In the genomic region with DNA sequence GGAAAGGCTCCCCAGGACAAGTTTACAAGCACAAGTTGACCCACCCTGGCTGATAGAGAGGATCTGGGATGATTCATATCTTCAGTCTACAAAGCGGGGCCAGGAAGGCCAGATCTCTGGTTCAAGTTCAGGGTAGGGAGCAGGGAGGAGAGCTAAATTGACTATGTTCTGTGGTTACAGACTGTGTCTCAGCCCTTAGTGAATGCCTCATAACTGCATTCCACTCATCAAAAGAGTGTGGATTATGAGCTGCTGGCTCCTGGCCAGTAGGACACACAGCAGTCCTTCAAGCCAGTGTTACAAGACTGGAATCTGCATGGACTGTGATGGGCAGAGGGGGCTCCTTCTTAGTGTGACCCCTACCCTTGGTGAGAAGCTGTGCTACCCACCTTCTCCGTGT, we compare ENCODE assay signal across 10 mouse cellular contexts. TPM values are rescaled to one million over a fixed set of nuclear protein-coding genes. Genes with fewer than 3 reads are reported as not detected.
DNase-seq lines count a peak whose midpoint lies in the region; ATAC-seq and TF ChIP-seq lines count a peak whose summit lies in the region.
"Had no signal": no experiment of that assay in that cellular context is flagged by ENCODE, and none has a peak within 500 bp of the region (broad histone marks: within the 10 kb centered on the region; RNA-seq: fewer than 3 reads in every experiment).

No protein-coding gene starts in this region.

- DNase-seq in lung, embryonic 14.5 days: peak; percentile 81
- no peak for DNase-seq in lung, adult 2 months
- peak; percentile 36 to 47 for DNase-seq in adrenal gland, postnatal 36 days
- DNase-seq in lung, postnatal 36 days: peak; percentile 42
- DNase-seq in thymus, adult 2 months: no peak
- no peak for DNase-seq in cerebellum, adult 11-12 months

- no peak overlapping the region for H3K4me2 ChIP-seq in lung, embryonic 14.5 days
- no peak overlapping the region for H3K4me2 ChIP-seq in kidney, embryonic 14.5 days (replicated peaks; ENCODE audit: low read depth, low read length)
- no peak overlapping the region for H3K4me2 ChIP-seq in forebrain, embryonic 16.5 days (ENCODE audit: low read length)
- H3K4me2 ChIP-seq: liver, embryonic 15.5 days had no signal

- peaks cover 3% of the 10 kb centered on the region; the same call in 1 of the 2 replicates for H3K4me1 ChIP-seq in lung, embryonic 14.5 days (ENCODE audit: insufficient read depth)
- H3K4me1 ChIP-seq in lung, adult 2 months (ENCODE audit: control insufficient read depth, insufficient read depth, low read length): no peaks in the 10 kb centered on the region
- no peaks in the 10 kb centered on the region for H3K4me1 ChIP-seq in kidney, embryonic 14.5 days (ENCODE audit: control insufficient read depth, insufficient read depth, low read length)
- no peaks in the 10 kb centered on the region for H3K4me1 ChIP-seq in thymus, adult 2 months (replicated peaks; ENCODE audit: control insufficient read depth, insufficient read depth, low read length)
- H3K4me1 ChIP-seq in forebrain, embryonic 16.5 days (replicated peaks; ENCODE audit: control insufficient read depth, insufficient read depth, low read length): no peaks in the 10 kb centered on the region
- H3K4me1 ChIP-seq: liver, embryonic 15.5 days had no signal

- no peaks in the 10 kb centered on the region for H3K27me3 ChIP-seq in lung, embryonic 14.5 days (ENCODE audit: insufficient read depth, low read length)
- no peaks in the 10 kb centered on the region for H3K27me3 ChIP-seq in kidney, embryonic 14.5 days (ENCODE audit: control insufficient read depth, insufficient read depth, low read length)
- no peaks in the 10 kb centered on the region for H3K27me3 ChIP-seq in thymus, adult 2 months (ENCODE audit: control insufficient read depth, insufficient read depth, low read length)
- H3K27me3 ChIP-seq in forebrain, embryonic 16.5 days (replicated peaks; ENCODE audit: control insufficient read depth, insufficient read depth, low read length): no peaks in the 10 kb centered on the region
- H3K27me3 ChIP-seq: liver, embryonic 15.5 days had no signal

- H3K4me3 ChIP-seq in lung, embryonic 14.5 days (ENCODE audit: low read depth, low read length): no peak overlapping the region
- H3K4me3 ChIP-seq in lung, adult 2 months (replicated peaks; ENCODE audit: extremely low read depth, low read depth, low read length): no peak overlapping the region
- no peak overlapping the region for H3K4me3 ChIP-seq in kidney, embryonic 14.5 days (ENCODE audit: low read length)
- H3K4me3 ChIP-seq in thymus, adult 2 months (ENCODE audit: control insufficient read depth, insufficient read depth, low read length): no peak overlapping the region
- no peak overlapping the region for H3K4me3 ChIP-seq in forebrain, embryonic 16.5 days (replicated peaks; ENCODE audit: low read length)
- H3K4me3 ChIP-seq: liver, embryonic 15.5 days had no signal

- no peak overlapping the region; the same call in 1 of the 2 replicates for H3K27ac ChIP-seq in lung, embryonic 14.5 days (ENCODE audit: low read depth)
- H3K27ac ChIP-seq in kidney, embryonic 14.5 days (ENCODE audit: low read depth, low read length): no peak overlapping the region
- no peak overlapping the region for H3K27ac ChIP-seq in thymus, adult 2 months (ENCODE audit: control insufficient read depth, insufficient read depth, low read length)
- H3K27ac ChIP-seq in forebrain, embryonic 16.5 days (ENCODE audit: low read length): no peak overlapping the region
- H3K27ac ChIP-seq: liver, embryonic 15.5 days had no signal

- H3K9me3 ChIP-seq in lung, embryonic 14.5 days (ENCODE audit: low read depth, low read length): no peaks in the 10 kb centered on the region
- no peaks in the 10 kb centered on the region for H3K9me3 ChIP-seq in kidney, embryonic 14.5 days (ENCODE audit: control insufficient read depth, low read length)
- H3K9me3 ChIP-seq in forebrain, embryonic 16.5 days (ENCODE audit: control insufficient read depth, low read length): no peaks in the 10 kb centered on the region
- H3K9me3 ChIP-seq: G1E; liver, embryonic 15.5 days had no signal

- TF ChIP-seq CTCF in lung, embryonic 14.5 days (IDR thresholded peaks at IDR 0.05; ENCODE audit: low read depth): no peak
- TF ChIP-seq CTCF in lung, adult 2 months (IDR thresholded peaks at IDR 0.05; ENCODE audit: insufficient read depth, low read length): no peak
- no peak for TF ChIP-seq CTCF in thymus, adult 2 months (IDR thresholded peaks at IDR 0.05; ENCODE audit: borderline replicate concordance, control insufficient read depth, extremely low read depth, insufficient read depth, low read length, poor library complexity)

- no peak overlapping the region for H3K9ac ChIP-seq in lung, embryonic 14.5 days
- no peak overlapping the region for H3K9ac ChIP-seq in kidney, embryonic 14.5 days (ENCODE audit: low read depth, low read length)
- no peak overlapping the region for H3K9ac ChIP-seq in forebrain, embryonic 16.5 days (replicated peaks; ENCODE audit: low read depth, low read length)
- H3K9ac ChIP-seq: liver, embryonic 15.5 days had no signal

- H3K36me3 ChIP-seq in lung, embryonic 14.5 days (ENCODE audit: insufficient read depth): no peaks in the 10 kb centered on the region
- H3K36me3 ChIP-seq in kidney, embryonic 14.5 days (ENCODE audit: control insufficient read depth, insufficient read depth, low read length): no peaks in the 10 kb centered on the region
- H3K36me3 ChIP-seq in thymus, adult 2 months (ENCODE audit: control insufficient read depth, insufficient read depth, low read length): no peaks in the 10 kb centered on the region
- no peaks in the 10 kb centered on the region for H3K36me3 ChIP-seq in forebrain, embryonic 16.5 days (ENCODE audit: control insufficient read depth, insufficient read depth)
- H3K36me3 ChIP-seq: G1E; liver, embryonic 15.5 days had no signal

- WGBS in lung, embryonic 14.5 days: 33% methylated on average over 2 of the region's 2 CpGs
- WGBS in lung, adult 2 months: 46% methylated on average over 2 of the region's 2 CpGs
- 78% methylated on average over 2 of the region's 2 CpGs for WGBS in kidney, embryonic 14.5 days
- 97% methylated on average over 2 of the region's 2 CpGs for WGBS in thymus, adult 2 months
- WGBS in forebrain, embryonic 16.5 days: 75% methylated on average over 2 of the region's 2 CpGs

- TF ChIP-seq POLR2A in lung, adult 2 months (IDR thresholded peaks at IDR 0.05; ENCODE audit: borderline replicate concordance, extremely low read depth, low read depth, low read length): no peak
- no peak for TF ChIP-seq POLR2A in thymus, adult 2 months (IDR thresholded peaks at IDR 0.05; ENCODE audit: control insufficient read depth, extremely low read depth, insufficient read depth, low read length, poor library complexity)

- peak; percentile 70; the same call in 1 of the 2 replicates for ATAC-seq in lung, embryonic 14.5 days (ENCODE audit: insufficient read depth)
- peak; percentile 55; the same call in 1 of the 2 replicates for ATAC-seq in kidney, embryonic 14.5 days (ENCODE audit: low FRiP score, low TSS enrichment)
- ATAC-seq in forebrain, embryonic 16.5 days: no peak

RNA-seq across cellular contexts. Expression of gene Cacnb2, which starts 48.4 kb away (rescaled TPM):
- polyA plus RNA-seq in lung, embryonic 14.5 days (2014; fragmentation: Nextera tagmentation; extraction: Ambion mirVana): 8.8 and 9.8 TPM in 2 replicates
- 3.5 and 6.3 TPM in 2 replicates for polyA plus RNA-seq in lung, adult 2 months (2012; rRNA removed)
- total RNA-seq in adrenal gland, postnatal 36 days (2021): 10 to 100 TPM; 46.4 to 49.2 TPM
- 1.2 and 1.7 TPM in 2 replicates for polyA plus RNA-seq in kidney, embryonic 14.5 days (2014; fragmentation: Nextera tagmentation; extraction: Ambion mirVana)
- polyA plus RNA-seq in thymus, adult 2 months (2012; rRNA removed): 0.41 and 1.6 TPM in 2 replicates
- 2.7 and 4.6 TPM in 2 replicates for polyA plus RNA-seq in forebrain, embryonic 16.5 days (2015; fragmentation: Nextera tagmentation; extraction: Ambion mirVana)
- polyA plus RNA-seq: G1E had no signal

Comparison
In these comparisons a context has a peak if more than half of its experiments do, and no peak if none do; other contexts are left out.
1. DNase-seq: peak in lung, embryonic 14.5 days (single experiment), adrenal gland, postnatal 36 days (2 of 2) and lung, postnatal 36 days (single experiment); none in lung, adult 2 months (single experiment), thymus, adult 2 months (single experiment) and cerebellum, adult 11-12 months (single experiment).